Mouse (Mus musculus): ENCODE results near the gene Unc5c.
A peak's percentile ranks its signal among the peaks of the same experiment; 100 is the strongest.

Unc5c gene

DNA sequence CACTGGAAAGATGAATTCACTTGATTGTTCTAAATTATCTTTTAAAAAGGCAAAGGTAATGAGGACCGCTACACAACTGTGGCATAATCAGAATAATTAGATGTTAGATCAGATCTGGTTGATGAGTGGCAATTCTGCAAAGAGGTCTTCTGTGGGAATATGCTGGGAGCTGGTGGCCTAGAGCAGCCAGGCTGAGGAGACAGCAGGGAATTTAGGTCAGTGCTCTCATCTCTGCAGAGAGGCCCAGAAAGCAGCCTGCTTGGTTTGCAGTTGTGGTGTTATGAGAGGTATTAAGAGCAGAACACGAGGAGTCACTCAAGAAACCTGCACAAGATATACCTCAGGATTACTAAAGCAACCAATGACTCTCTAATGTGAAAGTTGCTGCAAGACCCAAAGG is 133.9 kb downstream of the Unc5c start:
- DNase-seq, result no peak

DNA sequence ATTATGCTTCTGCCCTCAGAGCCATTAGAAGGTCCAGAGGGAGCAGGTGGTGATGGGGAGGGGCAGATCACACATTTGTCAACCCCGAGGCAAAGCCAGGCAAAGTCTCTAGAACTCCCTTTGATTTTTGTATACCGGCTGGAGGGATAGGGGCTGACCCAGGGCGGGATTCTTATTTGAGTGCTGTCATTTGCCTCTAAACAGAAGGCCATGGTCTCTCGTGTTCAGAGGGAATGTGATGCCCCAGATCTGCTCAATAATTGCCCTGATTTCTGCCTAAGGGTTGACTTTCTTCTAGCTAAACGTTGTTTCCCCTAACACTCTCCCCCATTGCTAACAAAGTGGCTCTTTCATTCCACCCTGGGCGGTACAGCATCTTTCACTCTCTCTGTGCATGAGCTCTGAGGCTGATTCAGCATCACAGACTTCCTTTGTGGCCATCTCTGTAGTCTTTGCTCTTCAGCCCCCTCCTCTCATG is 136.1 kb downstream of the Unc5c start:
- DNase-seq, result no peak

- no peak for DNase-seq
Measured at GRCm38 (mm10) chr3:141616718-141617117, 151.7 kb downstream of the Unc5c start.

DNA sequence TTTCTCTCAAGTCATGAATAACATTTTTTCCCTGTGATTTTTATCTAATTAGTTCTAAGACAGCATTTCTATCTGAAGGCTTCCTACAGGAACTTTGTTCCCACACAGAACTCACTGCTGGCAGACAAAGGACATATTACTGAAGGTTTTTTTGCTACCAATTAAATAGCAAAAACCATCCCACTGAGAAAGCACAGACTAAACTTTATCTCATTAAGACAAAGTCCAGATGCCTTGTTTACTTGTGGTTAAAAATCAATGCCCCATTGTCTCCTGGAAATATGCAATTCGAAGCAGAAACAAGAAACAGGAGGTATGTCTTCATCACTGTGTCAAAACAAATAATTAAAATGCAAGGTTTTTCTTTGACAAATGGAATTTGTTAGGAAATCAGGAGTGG is 153.7 kb downstream of the Unc5c start:
- no peak for DNase-seq

GRCm38 (mm10) chr3:141621496-141621895 is 156.5 kb downstream of the Unc5c start:
- DNase-seq, result no peak

GRCm38 (mm10) chr3:141626935-141627638 is 162.1 kb downstream of the Unc5c start:
- no peak for DNase-seq

- DNase-seq, result no peak
Measured at GRCm38 (mm10) chr3:141627639-141627977, 162.6 kb downstream of the Unc5c start.

- DNase-seq, result no peak
Measured at GRCm38 (mm10) chr3:141629431-141629830, 164.4 kb downstream of the Unc5c start.

GRCm38 (mm10) chr3:141637900-141638299 is 172.9 kb downstream of the Unc5c start:
- no peak for DNase-seq

- DNase-seq, result no peak
Measured at GRCm38 (mm10) chr3:141644264-141644663, 179.2 kb downstream of the Unc5c start.

- DNase-seq, result no peak
Measured at GRCm38 (mm10) chr3:141646588-141646987, 181.6 kb downstream of the Unc5c start.

- DNase-seq, result no peak
Measured at GRCm38 (mm10) chr3:141650658-141651057, 185.6 kb downstream of the Unc5c start.

DNA sequence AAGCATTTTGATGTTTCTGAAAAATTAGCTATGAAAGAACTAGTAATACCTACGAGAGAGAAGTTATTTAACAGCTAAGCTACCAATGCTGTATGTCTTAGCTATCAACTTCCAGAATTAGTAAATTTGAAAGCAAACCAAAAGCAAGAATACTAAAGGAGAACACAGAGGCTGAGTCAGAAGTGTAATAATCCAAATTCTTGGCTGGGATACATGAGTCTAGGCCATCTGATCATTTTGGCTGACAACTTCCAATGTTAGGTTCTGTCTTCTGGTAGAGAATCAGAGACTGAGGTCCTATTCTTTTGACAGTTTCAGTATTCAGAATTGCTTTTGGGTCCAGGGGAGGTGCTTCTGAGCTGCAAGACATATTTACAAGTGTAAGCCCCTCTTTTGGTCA is 188.9 kb downstream of the Unc5c start:
- no peak for DNase-seq

- DNase-seq, result peak; percentile 5
Measured at GRCm38 (mm10) chr3:141659041-141659789, 194.2 kb downstream of the Unc5c start.

- DNase-seq, result peak; percentile 16
Measured at GRCm38 (mm10) chr3:141660065-141661062, 195.3 kb downstream of the Unc5c start.

GRCm38 (mm10) chr3:141689113-141689512 is 224.1 kb downstream of the Unc5c start:
- DNase-seq, result no peak

DNA sequence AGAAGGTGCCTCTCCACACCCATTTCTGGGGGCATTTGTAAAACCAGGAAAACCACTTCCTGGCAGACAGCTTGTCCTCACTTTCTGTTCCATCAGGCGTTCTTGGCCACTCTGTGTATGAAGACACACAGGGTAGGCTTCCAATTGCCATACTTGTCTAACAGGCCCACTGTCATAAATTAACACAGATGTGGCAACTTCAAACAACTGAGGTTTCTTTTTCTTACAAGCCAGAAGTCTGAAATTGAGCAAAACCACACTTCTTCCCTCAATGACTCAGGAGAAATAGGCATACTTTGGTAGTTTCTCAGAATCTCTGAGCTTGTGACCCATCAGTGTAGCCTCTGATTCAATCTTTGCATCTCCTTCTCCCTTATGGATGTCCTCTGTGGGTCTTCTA is 225.7 kb downstream of the Unc5c start:
- DNase-seq, result no peak

DNA sequence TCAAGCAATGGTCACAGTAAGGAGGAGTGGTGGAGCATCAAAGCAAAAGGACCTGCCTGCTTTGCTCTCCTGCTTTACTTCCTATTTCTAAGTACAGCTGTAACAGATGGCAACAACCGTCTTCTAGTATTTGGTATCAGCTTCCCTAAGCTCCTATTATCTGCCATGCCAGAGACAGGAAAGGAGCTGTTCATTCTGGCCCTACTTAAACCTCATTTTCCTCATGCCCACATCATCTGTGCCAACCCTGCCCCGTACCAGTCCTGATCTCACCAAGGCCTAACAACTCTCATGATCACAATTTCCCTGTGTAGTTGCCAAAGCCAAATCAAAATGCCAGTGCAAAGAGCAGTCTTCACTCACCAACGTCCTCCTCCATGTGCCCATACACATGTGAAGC is 226.4 kb downstream of the Unc5c start:
- no peak for DNase-seq

DNA sequence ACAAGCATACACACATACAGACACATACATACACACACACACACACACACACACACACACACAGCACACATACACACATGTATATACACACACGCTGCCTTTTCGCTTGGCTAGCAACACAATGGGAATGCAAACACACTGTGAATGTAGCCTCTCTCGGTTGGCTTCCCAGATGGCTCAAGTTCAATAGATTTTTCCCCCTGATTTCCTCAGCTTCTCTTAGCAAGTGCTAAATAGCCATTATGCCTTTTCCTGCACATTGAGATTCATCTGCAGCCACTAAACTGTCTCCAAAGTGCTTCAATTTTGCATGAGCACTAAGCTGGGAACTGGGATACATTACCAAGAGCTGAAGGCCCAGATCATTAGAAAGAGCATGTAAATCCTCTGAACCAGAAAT is 226.8 kb downstream of the Unc5c start:
- DNase-seq, result no peak

- DNase-seq, result no peak
Measured at GRCm38 (mm10) chr3:141699177-141699576, 234.2 kb downstream of the Unc5c start.

DNA sequence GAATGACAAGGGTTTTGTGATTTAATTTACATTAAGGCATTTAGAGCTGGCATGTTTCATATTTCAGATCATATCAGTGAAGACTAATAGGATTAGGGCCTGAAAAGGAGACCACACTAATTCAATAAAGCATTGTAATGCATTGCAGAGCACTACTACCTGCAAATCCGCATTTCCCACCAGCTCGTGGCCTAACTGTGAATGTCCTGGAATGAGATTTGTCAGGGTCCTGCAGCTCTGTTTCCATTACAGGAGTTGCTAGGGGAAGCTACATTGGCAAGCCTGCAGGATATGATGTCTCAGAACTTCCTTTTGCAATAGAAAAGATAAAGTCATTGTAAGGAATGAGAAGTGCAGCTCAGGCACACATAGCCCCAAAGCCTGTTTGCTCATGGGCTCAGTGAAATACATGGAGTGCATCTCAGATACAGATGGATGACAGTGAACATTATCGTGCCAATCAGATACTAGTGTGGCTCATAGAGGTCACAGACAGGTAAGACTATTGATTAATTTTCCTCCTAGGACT is 236.4 kb downstream of the Unc5c start:
- no peak for DNase-seq

DNA sequence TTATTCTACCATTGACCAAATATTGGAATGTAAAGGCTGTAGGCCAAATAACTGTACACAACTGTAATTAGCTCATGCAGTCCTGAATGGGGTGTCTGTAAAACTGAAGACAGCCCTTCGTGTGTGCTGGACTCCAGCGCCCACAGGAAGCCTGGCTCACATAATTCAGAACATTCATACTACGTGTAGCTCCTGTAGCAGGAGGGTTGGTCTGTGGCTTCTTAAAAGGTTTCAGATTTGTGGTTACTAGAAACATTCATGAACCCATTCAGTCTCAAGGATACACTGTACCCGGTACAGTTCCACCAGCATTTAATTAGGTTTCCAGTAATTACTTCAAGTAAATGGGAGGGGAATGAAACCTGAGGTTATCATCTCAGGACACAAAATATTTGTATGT is 246.6 kb downstream of the Unc5c start:
- no peak for DNase-seq

GRCm38 (mm10) chr3:141716371-141716770 is 251.4 kb downstream of the Unc5c start:
- DNase-seq, result no peak
